Mouse (Mus musculus): ENCODE data around the gene Zbtb48. TPM values are rescaled to one million over a fixed set of nuclear protein-coding genes. Genes with fewer than 3 reads are reported as not detected.

Gene Zbtb48
- 21.0 and 23.9 TPM in 2 replicates for polyA plus RNA-seq (2014; fragmentation: Nextera tagmentation; extraction: Ambion mirVana)

GRCm38 (mm10) chr4:152027524-152027923 is at the start of gene Zbtb48:
TSS of gene Zbtb48 (minus strand) at chr4:152027671.
- peak; percentile 95 for DNase-seq (ENCODE audit: low spot score)
- Histone ChIP-seq H3K9ac (ENCODE audit: low read length) (peak within 1 kb of the TSS; percentile 81), H3K27ac (replicated peaks; ENCODE audit: low read depth, low read length) (0 out of 2 replicates have a peak within 1 kb of the TSS, but pooled peaks have one; percentile 21), H3K36me3 (ENCODE audit: control insufficient read depth, insufficient read depth, low read length) (peaks cover 1% of the 10 kb centered on the region; the same call in 1 of the 2 replicates), H3K4me3 (ENCODE audit: low read depth, low read length) (peak within 1 kb of the TSS; percentile 72), H3K27me3 (ENCODE audit: control insufficient read depth, insufficient read depth, low read length) (no peaks in the 10 kb centered on the region), H3K9me3 (ENCODE audit: control insufficient read depth, low read length) (no peaks in the 10 kb centered on the region), H3K4me1 (ENCODE audit: control insufficient read depth, insufficient read depth, low read length) (peaks cover 27% of the 10 kb centered on the region), H3K4me2 (ENCODE audit: low read depth, severe bottlenecking) (peak within 1 kb of the TSS; percentile 83)
- WGBS = 0% methylated on average over 35 of the region's 35 CpGs
- ATAC-seq (ENCODE audit: insufficient number of reproducible peaks, low FRiP score, low TSS enrichment, low read depth) = peak; percentile 94

GRCm38 (mm10) chr4:152077191-152077590 is 49.7 kb upstream of the Zbtb48 start:
- no peak overlapping the region for H3K9ac ChIP-seq (ENCODE audit: low read length)
- ATAC-seq (ENCODE audit: insufficient number of reproducible peaks, low FRiP score, low TSS enrichment, low read depth) (no peak), DNase-seq (ENCODE audit: low spot score) (no peak)
- WGBS = 88% methylated on average over 9 of the region's 9 CpGs
- no peaks in the 10 kb centered on the region for H3K9me3 ChIP-seq (ENCODE audit: control insufficient read depth, low read length)
- H3K27me3 ChIP-seq (ENCODE audit: control insufficient read depth, insufficient read depth, low read length) = no peaks in the 10 kb centered on the region
- H3K4me2 ChIP-seq (ENCODE audit: low read depth, severe bottlenecking) = no peak overlapping the region
- no peak overlapping the region for H3K27ac ChIP-seq (replicated peaks; ENCODE audit: low read depth, low read length)
- no peaks in the 10 kb centered on the region for H3K36me3 ChIP-seq (ENCODE audit: control insufficient read depth, insufficient read depth, low read length)
- no peak overlapping the region for H3K4me3 ChIP-seq (ENCODE audit: low read depth, low read length)
- 0 out of 2 replicates have a peak, but pooled peaks cover 9% of the 10 kb centered on the region for H3K4me1 ChIP-seq (ENCODE audit: control insufficient read depth, insufficient read depth, low read length)

GRCm38 (mm10) chr4:152074548-152074947 is 47.1 kb upstream of the Zbtb48 start:
- no peak overlapping the region for H3K4me3 ChIP-seq (ENCODE audit: low read depth, low read length)
- DNase-seq (ENCODE audit: low spot score) (no peak), ATAC-seq (ENCODE audit: insufficient number of reproducible peaks, low FRiP score, low TSS enrichment, low read depth) (no peak)
- H3K4me1 ChIP-seq (ENCODE audit: control insufficient read depth, insufficient read depth, low read length) = 0 out of 2 replicates have a peak, but pooled peaks cover 9% of the 10 kb centered on the region
- no peak overlapping the region for H3K9ac ChIP-seq (ENCODE audit: low read length)
- no peaks in the 10 kb centered on the region for H3K36me3 ChIP-seq (ENCODE audit: control insufficient read depth, insufficient read depth, low read length)
- no peak overlapping the region for H3K4me2 ChIP-seq (ENCODE audit: low read depth, severe bottlenecking)
- H3K27ac ChIP-seq (replicated peaks; ENCODE audit: low read depth, low read length) = no peak overlapping the region
- WGBS = 85% methylated on average over 9 of the region's 9 CpGs
- H3K27me3 ChIP-seq (ENCODE audit: control insufficient read depth, insufficient read depth, low read length) = no peaks in the 10 kb centered on the region
- no peaks in the 10 kb centered on the region for H3K9me3 ChIP-seq (ENCODE audit: control insufficient read depth, low read length)

- no peak for ATAC-seq (ENCODE audit: insufficient number of reproducible peaks, low FRiP score, low TSS enrichment, low read depth)
- no peaks in the 10 kb centered on the region for H3K36me3 ChIP-seq (ENCODE audit: control insufficient read depth, insufficient read depth, low read length)
- 70% methylated on average over 6 of the region's 6 CpGs for WGBS
- H3K4me3 ChIP-seq (ENCODE audit: low read depth, low read length) = no peak overlapping the region
- H3K27ac ChIP-seq (replicated peaks; ENCODE audit: low read depth, low read length) = no peak overlapping the region
- H3K4me1 ChIP-seq (ENCODE audit: control insufficient read depth, insufficient read depth, low read length) = 0 out of 2 replicates have a peak, but pooled peaks cover 9% of the 10 kb centered on the region
- no peaks in the 10 kb centered on the region for H3K27me3 ChIP-seq (ENCODE audit: control insufficient read depth, insufficient read depth, low read length)
- no peak overlapping the region for H3K9ac ChIP-seq (ENCODE audit: low read length)
- DNase-seq (ENCODE audit: low spot score) = no peak
- H3K4me2 ChIP-seq (ENCODE audit: low read depth, severe bottlenecking) = no peak overlapping the region
- no peaks in the 10 kb centered on the region for H3K9me3 ChIP-seq (ENCODE audit: control insufficient read depth, low read length)
These were observed 46.2 kb upstream of the Zbtb48 start for GRCm38 (mm10) chr4:152073715-152074114.

- 86% methylated on average over 10 of the region's 10 CpGs for WGBS
- DNase-seq (ENCODE audit: low spot score) = no peak
- H3K9ac ChIP-seq (ENCODE audit: low read length) = no peak overlapping the region
- H3K4me2 ChIP-seq (ENCODE audit: low read depth, severe bottlenecking) = no peak overlapping the region
- H3K4me3 ChIP-seq (ENCODE audit: low read depth, low read length) = no peak overlapping the region
- H3K27me3 ChIP-seq (ENCODE audit: control insufficient read depth, insufficient read depth, low read length) = no peaks in the 10 kb centered on the region
- H3K9me3 ChIP-seq (ENCODE audit: control insufficient read depth, low read length) = no peaks in the 10 kb centered on the region
- 0 out of 2 replicates have a peak, but pooled peaks cover 9% of the 10 kb centered on the region for H3K4me1 ChIP-seq (ENCODE audit: control insufficient read depth, insufficient read depth, low read length)
- H3K27ac ChIP-seq (replicated peaks; ENCODE audit: low read depth, low read length) = no peak overlapping the region
- ATAC-seq (ENCODE audit: insufficient number of reproducible peaks, low FRiP score, low TSS enrichment, low read depth) = no peak
- no peaks in the 10 kb centered on the region for H3K36me3 ChIP-seq (ENCODE audit: control insufficient read depth, insufficient read depth, low read length)
These were observed 45.2 kb upstream of the Zbtb48 start for GRCm38 (mm10) chr4:152072655-152073054.

- ATAC-seq (ENCODE audit: insufficient number of reproducible peaks, low FRiP score, low TSS enrichment, low read depth) (no peak), DNase-seq (ENCODE audit: low spot score) (no peak)
- Histone ChIP-seq H3K27ac (replicated peaks; ENCODE audit: low read depth, low read length) (no peak within 1 kb of the TSS), H3K36me3 (ENCODE audit: control insufficient read depth, insufficient read depth, low read length) (no peaks in the 10 kb centered on the region), H3K4me3 (ENCODE audit: low read depth, low read length) (no peak within 1 kb of the TSS), H3K4me2 (ENCODE audit: low read depth, severe bottlenecking) (no peak within 1 kb of the TSS), H3K4me1 (ENCODE audit: control insufficient read depth, insufficient read depth, low read length) (0 out of 2 replicates have a peak, but pooled peaks cover 9% of the 10 kb centered on the region), H3K9ac (ENCODE audit: low read length) (no peak within 1 kb of the TSS), H3K9me3 (ENCODE audit: control insufficient read depth, low read length) (no peaks in the 10 kb centered on the region), H3K27me3 (ENCODE audit: control insufficient read depth, insufficient read depth, low read length) (no peaks in the 10 kb centered on the region)
- 75% methylated on average over 10 of the region's 10 CpGs for WGBS
These were observed 44.7 kb upstream of the Zbtb48 start, which contains the start of gene Plekhg5 for GRCm38 (mm10) chr4:152072121-152072601. TSS of gene Plekhg5 (plus strand) at chr4:152072498.

GRCm38 (mm10) chr4:152070494-152071396 is 43.3 kb upstream of the Zbtb48 start:
- no peaks in the 10 kb centered on the region for H3K9me3 ChIP-seq (ENCODE audit: control insufficient read depth, low read length)
- H3K36me3 ChIP-seq (ENCODE audit: control insufficient read depth, insufficient read depth, low read length) = no peaks in the 10 kb centered on the region
- no peak overlapping the region for H3K4me3 ChIP-seq (ENCODE audit: low read depth, low read length)
- H3K9ac ChIP-seq (ENCODE audit: low read length) = no peak overlapping the region
- DNase-seq (ENCODE audit: low spot score) (no peak), ATAC-seq (ENCODE audit: insufficient number of reproducible peaks, low FRiP score, low TSS enrichment, low read depth) (no peak)
- H3K27ac ChIP-seq (replicated peaks; ENCODE audit: low read depth, low read length) = no peak overlapping the region
- 0 out of 2 replicates have a peak, but pooled peaks cover 6% of the 10 kb centered on the region for H3K4me1 ChIP-seq (ENCODE audit: control insufficient read depth, insufficient read depth, low read length)
- no peak overlapping the region for H3K4me2 ChIP-seq (ENCODE audit: low read depth, severe bottlenecking)
- 70% methylated on average over 11 of the region's 11 CpGs for WGBS
- no peaks in the 10 kb centered on the region for H3K27me3 ChIP-seq (ENCODE audit: control insufficient read depth, insufficient read depth, low read length)

- H3K27me3 ChIP-seq (ENCODE audit: control insufficient read depth, insufficient read depth, low read length) = no peaks in the 10 kb centered on the region
- 87% methylated on average over 3 of the region's 3 CpGs for WGBS
- 0 out of 2 replicates have a peak, but pooled peaks cover 6% of the 10 kb centered on the region for H3K4me1 ChIP-seq (ENCODE audit: control insufficient read depth, insufficient read depth, low read length)
- H3K4me2 ChIP-seq (ENCODE audit: low read depth, severe bottlenecking) = no peak overlapping the region
- H3K27ac ChIP-seq (replicated peaks; ENCODE audit: low read depth, low read length) = no peak overlapping the region
- H3K4me3 ChIP-seq (ENCODE audit: low read depth, low read length) = no peak overlapping the region
- DNase-seq (ENCODE audit: low spot score) = no peak
- H3K9ac ChIP-seq (ENCODE audit: low read length) = no peak overlapping the region
- H3K9me3 ChIP-seq (ENCODE audit: control insufficient read depth, low read length) = no peaks in the 10 kb centered on the region
- no peaks in the 10 kb centered on the region for H3K36me3 ChIP-seq (ENCODE audit: control insufficient read depth, insufficient read depth, low read length)
- ATAC-seq (ENCODE audit: insufficient number of reproducible peaks, low FRiP score, low TSS enrichment, low read depth) = no peak
These were observed 41.8 kb upstream of the Zbtb48 start for GRCm38 (mm10) chr4:152069245-152069644.
